Mouse (Mus musculus) right cerebral cortex, postnatal 14 days (tissue): ENCODE results near the gene Kcnj8.
A peak's percentile ranks its signal among the peaks of the same experiment; 100 is the strongest.
"Not testable (repeated sequence)": the region's sequence is repeated elsewhere in the genome, so short reads cannot be mapped to it uniquely, and the experiment has no call there.

Source experiments
- DNase-seq: peaks from one replicate; pipeline ENCODE4 v3.0.0; 2022

The Kcnj8 gene

GRCm38 (mm10) chr6:142545132-142545531 lies 26.3 kb downstream of the Kcnj8 start:
- DNase-seq: no peak

- no peak for DNase-seq
These were observed 27.8 kb downstream of the Kcnj8 start for GRCm38 (mm10) chr6:142543648-142544047.

GRCm38 (mm10) chr6:142542800-142543175 lies 28.6 kb downstream of the Kcnj8 start:
- no peak for DNase-seq

- no peak for DNase-seq
These were observed 29.2 kb downstream of the Kcnj8 start for GRCm38 (mm10) chr6:142542082-142542799.

GRCm38 (mm10) chr6:142540561-142541160 lies 30.8 kb downstream of the Kcnj8 start:
- no peak for DNase-seq

- no peak for DNase-seq
These were observed 31.3 kb downstream of the Kcnj8 start for GRCm38 (mm10) chr6:142540131-142540530.

GRCm38 (mm10) chr6:142538503-142538902 lies 32.9 kb downstream of the Kcnj8 start:
- no peak for DNase-seq

GRCm38 (mm10) chr6:142533412-142533811 lies 38.0 kb downstream of the Kcnj8 start:
- no peak for DNase-seq

- DNase-seq: no peak
These were observed 38.7 kb downstream of the Kcnj8 start for GRCm38 (mm10) chr6:142532686-142533085.

GRCm38 (mm10) chr6:142532141-142532540 lies 39.3 kb downstream of the Kcnj8 start:
- DNase-seq: no peak

- DNase-seq: no peak
These were observed 41.0 kb downstream of the Kcnj8 start for GRCm38 (mm10) chr6:142530378-142530777.

GRCm38 (mm10) chr6:142529680-142530079 lies 41.7 kb downstream of the Kcnj8 start:
- no peak for DNase-seq

- DNase-seq: no peak
These were observed 43.4 kb downstream of the Kcnj8 start for GRCm38 (mm10) chr6:142527931-142528562.

GRCm38 (mm10) chr6:142524635-142525308 lies 46.6 kb downstream of the Kcnj8 start:
- peak; percentile 76 for DNase-seq

- no peak for DNase-seq
These were observed 49.8 kb downstream of the Kcnj8 start for GRCm38 (mm10) chr6:142521591-142522110.

GRCm38 (mm10) chr6:142519110-142519509 lies 52.3 kb downstream of the Kcnj8 start:
- DNase-seq: no peak

GRCm38 (mm10) chr6:142515379-142515778 lies 56.0 kb downstream of the Kcnj8 start:
- not testable (repeated sequence) for DNase-seq

GRCm38 (mm10) chr6:142514912-142515311 lies 56.5 kb downstream of the Kcnj8 start:
- DNase-seq: peak; percentile 84
